Mouse (Mus musculus): ENCODE measurements at regions not wholly inside any gene's neighbourhood (a gene's known extent, or its start where the extent isn't known, plus 50 kb on each side); places are given as distances from the start of the nearest gene placed in this dataset.
"Not testable (repeated sequence)": the region's sequence is repeated elsewhere in the genome, so short reads cannot be mapped to it uniquely, and the experiment has no call there.

DNA sequence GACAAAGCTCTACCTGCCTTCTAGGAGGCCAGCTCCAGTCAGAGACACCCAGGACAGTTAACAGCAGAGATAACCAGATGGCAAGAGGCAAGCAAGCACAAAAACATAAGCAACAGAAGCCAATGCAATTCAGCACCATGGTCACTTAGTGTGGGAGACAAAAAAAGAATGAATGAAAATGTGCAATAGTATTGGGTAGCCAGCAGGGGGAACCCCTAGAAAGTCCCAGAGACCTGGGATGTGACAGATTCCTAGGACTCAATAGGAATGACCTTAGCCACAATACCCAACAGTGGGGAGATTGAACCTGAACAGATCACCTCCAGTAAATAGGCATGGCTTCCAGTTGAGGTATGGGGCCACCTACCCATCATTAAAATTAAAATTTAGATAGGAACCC is 409.0 kb upstream of the St6gal2 start:
- H3K4me3 ChIP-seq (replicated peaks; ENCODE audit: low read length) = no peak overlapping the region
- no peaks in the 10 kb centered on the region for H3K4me1 ChIP-seq (replicated peaks; ENCODE audit: low read depth, low read length)
- no peaks in the 10 kb centered on the region for H3K27me3 ChIP-seq (ENCODE audit: insufficient read depth, low read length)
- H3K9me3 ChIP-seq (ENCODE audit: low read length) = peaks cover 50% of the 10 kb centered on the region
- no peaks in the 10 kb centered on the region for H3K36me3 ChIP-seq (ENCODE audit: insufficient read depth, low read length)
- no peak for TF ChIP-seq POU5F1 (IDR thresholded peaks at IDR 0.05; ENCODE audit: borderline replicate concordance, low read length)
- TF ChIP-seq NANOG (IDR thresholded peaks at IDR 0.05; ENCODE audit: borderline replicate concordance, low read length) = no peak
- no peak; the same call in 1 of the 2 replicates for TF ChIP-seq CTCF (conservative IDR thresholded peaks at IDR 0.05; ENCODE audit: low read length)

DNA sequence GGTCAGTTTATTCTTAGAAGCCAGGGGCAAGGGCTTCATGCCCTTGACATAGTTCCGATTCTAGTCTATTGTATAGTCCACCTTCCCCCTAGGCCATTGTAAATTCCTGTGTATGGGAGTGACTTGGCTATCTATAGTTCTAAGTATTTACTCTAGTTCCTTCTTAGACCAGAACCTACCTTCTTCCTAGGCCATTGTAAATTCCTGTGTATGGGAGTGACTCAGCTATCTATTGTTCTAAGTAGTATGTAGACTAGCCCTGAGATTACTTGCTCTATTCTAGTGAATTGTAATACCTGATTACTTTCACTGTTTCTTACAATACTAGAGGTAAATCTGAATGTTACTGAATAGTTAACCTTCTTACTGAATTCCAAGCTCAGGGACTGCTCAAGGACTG is 405.0 kb upstream of the St6gal2 start:
- H3K4me3 ChIP-seq (replicated peaks; ENCODE audit: low read length); H3K36me3 ChIP-seq (ENCODE audit: insufficient read depth, low read length); H3K27me3 ChIP-seq (ENCODE audit: insufficient read depth, low read length); H3K4me1 ChIP-seq (replicated peaks; ENCODE audit: low read depth, low read length): not testable (repeated sequence)
- peaks cover 72% of the 10 kb centered on the region for H3K9me3 ChIP-seq (ENCODE audit: low read length)

DNA sequence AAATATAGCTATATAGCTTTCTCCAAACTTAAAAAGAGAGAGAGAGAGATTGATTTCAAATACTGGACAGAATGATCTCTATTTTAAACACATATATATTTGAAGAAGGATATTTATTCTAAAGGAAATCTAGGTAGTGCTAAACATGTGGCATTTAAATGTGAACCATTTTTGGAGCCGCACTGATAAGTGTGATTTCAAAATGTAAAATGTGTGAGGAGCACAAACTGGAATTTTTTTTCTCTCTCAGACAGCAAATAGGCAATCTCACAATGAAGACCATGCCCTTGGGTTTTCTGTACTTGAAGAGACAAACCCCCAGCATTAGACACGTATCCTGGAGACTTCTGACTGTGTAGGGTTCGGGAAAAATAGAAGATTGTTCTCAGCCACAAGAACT is 376.8 kb upstream of the St6gal2 start:
- Histone ChIP-seq H3K36me3 (ENCODE audit: insufficient read depth, low read length) (no peaks in the 10 kb centered on the region), H3K4me1 (replicated peaks; ENCODE audit: low read depth, low read length) (no peaks in the 10 kb centered on the region), H3K27me3 (ENCODE audit: insufficient read depth, low read length) (no peaks in the 10 kb centered on the region), H3K9me3 (ENCODE audit: low read length) (0 out of 2 replicates have a peak, but pooled peaks cover 3% of the 10 kb centered on the region), H3K4me3 (replicated peaks; ENCODE audit: low read length) (no peak overlapping the region)
- TF ChIP-seq NANOG (IDR thresholded peaks at IDR 0.05; ENCODE audit: borderline replicate concordance, low read length) (no peak), CTCF (conservative IDR thresholded peaks at IDR 0.05; ENCODE audit: low read length) (no peak), POU5F1 (IDR thresholded peaks at IDR 0.05; ENCODE audit: borderline replicate concordance, low read length) (no peak)

DNA sequence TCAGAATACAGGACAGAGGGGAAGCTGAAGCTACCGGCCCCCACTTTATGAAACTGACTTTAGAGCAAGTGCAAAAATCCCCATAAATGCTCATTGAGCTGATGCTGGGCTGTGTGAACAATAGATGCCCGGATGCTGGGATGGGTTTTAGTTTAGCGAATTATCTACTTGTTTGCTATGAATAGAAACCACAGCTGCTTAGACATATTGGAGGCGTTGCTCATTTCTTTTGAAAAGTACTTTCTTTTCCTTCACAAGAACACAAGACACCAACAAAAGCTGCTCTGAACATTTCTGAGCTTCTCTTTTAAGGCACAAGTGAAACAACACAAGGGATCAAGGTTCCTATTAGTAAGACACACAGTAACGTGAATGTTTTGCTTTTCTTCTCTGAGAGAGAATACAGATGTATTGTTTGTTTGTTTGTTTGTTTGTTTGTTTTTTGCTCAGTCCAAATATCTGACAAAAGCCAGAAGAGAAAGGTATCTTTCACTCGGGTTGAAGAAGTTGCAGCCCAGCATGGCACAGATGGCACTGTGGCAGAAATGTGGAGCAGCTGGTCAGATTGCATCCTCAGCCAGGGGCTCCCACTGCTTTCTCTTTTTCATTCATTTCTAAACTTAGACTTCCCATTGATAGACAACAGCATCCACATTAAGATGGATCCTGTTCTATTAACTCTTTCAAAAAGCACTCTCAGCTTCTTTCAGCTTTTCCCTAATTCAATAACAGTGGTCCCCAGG is 361.7 kb upstream of the St6gal2 start:
- H3K36me3 ChIP-seq (ENCODE audit: insufficient read depth, low read length) = no peaks in the 10 kb centered on the region
- no peaks in the 10 kb centered on the region for H3K4me1 ChIP-seq (replicated peaks; ENCODE audit: low read depth, low read length)
- no peak for TF ChIP-seq POU5F1 (IDR thresholded peaks at IDR 0.05; ENCODE audit: borderline replicate concordance, low read length)
- TF ChIP-seq NANOG (IDR thresholded peaks at IDR 0.05; ENCODE audit: borderline replicate concordance, low read length) = no peak
- TF ChIP-seq CTCF (conservative IDR thresholded peaks at IDR 0.05; ENCODE audit: low read length) = no peak
- no peak overlapping the region for H3K4me3 ChIP-seq (replicated peaks; ENCODE audit: low read length)
- H3K27me3 ChIP-seq (ENCODE audit: insufficient read depth, low read length) = no peaks in the 10 kb centered on the region
- H3K9me3 ChIP-seq (ENCODE audit: low read length) = no peaks in the 10 kb centered on the region

DNA sequence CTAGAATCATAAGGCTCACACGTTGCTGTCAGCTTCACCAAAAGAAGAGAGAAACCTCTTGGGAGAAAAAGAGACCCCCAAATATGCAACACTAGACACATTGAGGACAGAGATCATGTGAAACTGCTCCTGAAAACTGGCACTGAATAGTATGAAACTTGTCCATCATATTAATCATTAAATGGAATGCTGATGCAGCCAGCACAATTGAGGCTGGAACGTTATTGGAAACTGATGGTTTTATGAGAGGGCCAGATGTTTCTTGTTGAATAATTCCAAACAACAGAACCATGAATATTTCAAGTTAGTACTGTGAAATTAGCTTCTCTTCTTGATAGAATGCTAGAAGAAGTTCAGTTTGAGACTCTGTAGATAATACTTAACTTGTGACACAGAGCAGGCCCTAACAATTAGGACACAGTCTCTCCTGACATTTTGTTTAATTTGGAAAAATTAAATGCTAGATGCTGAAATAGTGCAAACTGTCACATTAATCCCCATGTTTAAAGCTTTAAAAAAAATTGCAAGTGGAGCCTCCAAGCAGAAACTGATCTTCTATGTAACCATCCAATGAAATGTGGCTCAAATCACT is 354.4 kb upstream of the St6gal2 start:
- H3K36me3 ChIP-seq (ENCODE audit: insufficient read depth, low read length) = no peaks in the 10 kb centered on the region
- peaks cover 11% of the 10 kb centered on the region for H3K9me3 ChIP-seq (ENCODE audit: low read length)
- no peak overlapping the region for H3K4me3 ChIP-seq (replicated peaks; ENCODE audit: low read length)
- no peaks in the 10 kb centered on the region for H3K4me1 ChIP-seq (replicated peaks; ENCODE audit: low read depth, low read length)
- H3K27me3 ChIP-seq (ENCODE audit: insufficient read depth, low read length) = no peaks in the 10 kb centered on the region
- TF ChIP-seq NANOG (IDR thresholded peaks at IDR 0.05; ENCODE audit: borderline replicate concordance, low read length) (no peak), CTCF (conservative IDR thresholded peaks at IDR 0.05; ENCODE audit: low read length) (no peak), POU5F1 (IDR thresholded peaks at IDR 0.05; ENCODE audit: borderline replicate concordance, low read length) (no peak)

DNA sequence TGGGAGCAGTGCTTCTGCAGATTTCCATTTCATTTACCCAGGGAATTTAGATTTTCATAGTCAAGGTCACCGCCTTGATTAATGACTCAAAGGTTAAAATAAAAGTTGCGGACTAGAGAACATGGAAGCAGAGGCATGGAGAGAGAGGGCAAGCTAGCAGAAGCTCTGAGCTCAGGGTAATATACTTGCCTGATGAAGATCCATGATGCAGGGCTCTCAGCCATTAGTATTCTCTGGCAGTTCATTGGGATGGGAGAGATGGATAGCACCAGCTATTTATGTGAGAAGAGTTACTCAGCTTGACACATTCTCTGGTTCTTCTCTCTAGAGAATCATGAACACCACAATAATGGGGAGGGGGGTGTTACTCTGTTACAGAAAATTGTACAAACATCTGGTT is 341.7 kb upstream of the St6gal2 start:
- H3K36me3 ChIP-seq (ENCODE audit: insufficient read depth, low read length) = no peaks in the 10 kb centered on the region
- H3K4me3 ChIP-seq (replicated peaks; ENCODE audit: low read length) = no peak overlapping the region
- H3K9me3 ChIP-seq (ENCODE audit: low read length) = peaks cover 4% of the 10 kb centered on the region; the same call in 1 of the 2 replicates
- no peak for TF ChIP-seq POU5F1 (IDR thresholded peaks at IDR 0.05; ENCODE audit: borderline replicate concordance, low read length)
- no peak for TF ChIP-seq CTCF (conservative IDR thresholded peaks at IDR 0.05; ENCODE audit: low read length)
- TF ChIP-seq NANOG (IDR thresholded peaks at IDR 0.05; ENCODE audit: borderline replicate concordance, low read length) = no peak
- no peaks in the 10 kb centered on the region for H3K4me1 ChIP-seq (replicated peaks; ENCODE audit: low read depth, low read length)
- no peaks in the 10 kb centered on the region for H3K27me3 ChIP-seq (ENCODE audit: insufficient read depth, low read length)

DNA sequence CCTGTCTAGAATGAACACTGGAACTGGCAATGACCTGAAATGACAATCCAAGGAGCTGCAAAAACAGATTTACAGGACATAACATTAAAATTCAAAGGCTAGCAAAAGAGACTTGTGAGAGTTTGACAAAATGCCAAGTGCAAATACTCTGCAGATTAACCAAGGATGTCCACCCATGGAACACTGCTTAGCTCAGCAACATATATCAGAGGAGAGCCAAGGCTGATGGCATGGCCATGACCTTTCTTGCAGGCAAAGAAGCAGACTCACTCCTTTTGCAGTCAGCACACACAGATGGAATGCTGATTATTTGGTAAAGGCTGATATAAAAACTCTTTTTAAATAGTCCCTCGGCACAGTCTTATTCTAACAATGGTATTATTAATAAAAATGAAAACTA is 320.3 kb upstream of the St6gal2 start:
- no peaks in the 10 kb centered on the region for H3K4me1 ChIP-seq (replicated peaks; ENCODE audit: low read depth, low read length)
- H3K4me3 ChIP-seq (replicated peaks; ENCODE audit: low read length) = no peak overlapping the region
- H3K36me3 ChIP-seq (ENCODE audit: insufficient read depth, low read length) = no peaks in the 10 kb centered on the region
- TF ChIP-seq POU5F1 (IDR thresholded peaks at IDR 0.05; ENCODE audit: borderline replicate concordance, low read length) = no peak
- no peak for TF ChIP-seq NANOG (IDR thresholded peaks at IDR 0.05; ENCODE audit: borderline replicate concordance, low read length)
- TF ChIP-seq CTCF (conservative IDR thresholded peaks at IDR 0.05; ENCODE audit: low read length) = no peak
- H3K9me3 ChIP-seq (ENCODE audit: low read length) = 0 out of 2 replicates have a peak, but pooled peaks cover 5% of the 10 kb centered on the region
- no peaks in the 10 kb centered on the region for H3K27me3 ChIP-seq (ENCODE audit: insufficient read depth, low read length)

DNA sequence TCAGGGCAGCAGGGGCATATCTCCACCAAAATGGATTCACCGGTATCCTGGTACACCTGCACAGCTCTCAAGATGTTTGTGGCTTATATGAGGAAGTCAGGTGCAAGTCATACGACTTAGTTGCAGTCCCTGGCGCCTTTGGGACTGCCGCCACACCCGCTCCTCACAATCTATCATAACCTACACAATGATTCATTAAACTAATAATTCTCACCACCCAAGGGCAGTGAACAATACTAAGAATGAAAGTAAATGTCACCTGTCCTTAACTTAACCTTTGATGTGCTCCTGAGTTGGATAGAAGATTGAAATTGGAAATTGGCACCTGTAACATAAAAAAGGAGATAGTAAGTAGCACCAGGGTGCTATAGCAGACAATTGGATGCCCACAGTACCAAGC is 315.1 kb upstream of the St6gal2 start:
- H3K27me3 ChIP-seq (ENCODE audit: insufficient read depth, low read length); H3K4me3 ChIP-seq (replicated peaks; ENCODE audit: low read length); H3K36me3 ChIP-seq (ENCODE audit: insufficient read depth, low read length); H3K4me1 ChIP-seq (replicated peaks; ENCODE audit: low read depth, low read length); H3K9me3 ChIP-seq (ENCODE audit: low read length): not testable (repeated sequence)

Measured in E14TG2a.4 (cell line).